Mouse (Mus musculus): Measurements from ENCODE around the gene Prss36.

DNA sequence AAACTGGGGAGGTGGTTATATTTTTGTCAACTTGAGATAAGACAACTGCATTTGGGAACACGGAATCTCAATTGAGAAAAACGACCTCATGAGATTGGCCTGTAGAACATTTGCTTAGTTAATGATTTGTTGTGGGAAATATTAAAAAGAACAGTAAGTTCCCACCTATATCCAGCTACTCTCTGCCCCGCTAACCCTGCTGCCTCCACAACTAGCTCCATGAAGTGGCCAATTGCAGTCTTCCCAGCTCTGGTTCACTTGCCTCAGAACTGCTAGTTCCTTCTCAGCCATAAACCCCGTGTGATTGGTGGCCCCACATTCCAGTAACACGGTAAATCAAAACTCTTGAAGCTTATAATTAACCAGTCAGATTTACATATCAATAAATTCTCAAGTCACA, 12.8 kb upstream of the Prss36 start:
- TF ChIP-seq CTCF (IDR thresholded peaks at IDR 0.05; ENCODE audit: low read depth) (no peak), EP300 (optimal IDR thresholded peaks at IDR 0.05) (no peak)

Data from stomach, postnatal 0 days (tissue).